Mouse (Mus musculus): ENCODE measurements around the gene Maats1. TPM values are rescaled to one million over a fixed set of nuclear protein-coding genes. Genes with fewer than 3 reads are reported as not detected.

Maats1 gene
- under 1 TPM in 1 of 2 experiments, not detected in 1; 0.27 TPM for total RNA-seq (2023)

DNA sequence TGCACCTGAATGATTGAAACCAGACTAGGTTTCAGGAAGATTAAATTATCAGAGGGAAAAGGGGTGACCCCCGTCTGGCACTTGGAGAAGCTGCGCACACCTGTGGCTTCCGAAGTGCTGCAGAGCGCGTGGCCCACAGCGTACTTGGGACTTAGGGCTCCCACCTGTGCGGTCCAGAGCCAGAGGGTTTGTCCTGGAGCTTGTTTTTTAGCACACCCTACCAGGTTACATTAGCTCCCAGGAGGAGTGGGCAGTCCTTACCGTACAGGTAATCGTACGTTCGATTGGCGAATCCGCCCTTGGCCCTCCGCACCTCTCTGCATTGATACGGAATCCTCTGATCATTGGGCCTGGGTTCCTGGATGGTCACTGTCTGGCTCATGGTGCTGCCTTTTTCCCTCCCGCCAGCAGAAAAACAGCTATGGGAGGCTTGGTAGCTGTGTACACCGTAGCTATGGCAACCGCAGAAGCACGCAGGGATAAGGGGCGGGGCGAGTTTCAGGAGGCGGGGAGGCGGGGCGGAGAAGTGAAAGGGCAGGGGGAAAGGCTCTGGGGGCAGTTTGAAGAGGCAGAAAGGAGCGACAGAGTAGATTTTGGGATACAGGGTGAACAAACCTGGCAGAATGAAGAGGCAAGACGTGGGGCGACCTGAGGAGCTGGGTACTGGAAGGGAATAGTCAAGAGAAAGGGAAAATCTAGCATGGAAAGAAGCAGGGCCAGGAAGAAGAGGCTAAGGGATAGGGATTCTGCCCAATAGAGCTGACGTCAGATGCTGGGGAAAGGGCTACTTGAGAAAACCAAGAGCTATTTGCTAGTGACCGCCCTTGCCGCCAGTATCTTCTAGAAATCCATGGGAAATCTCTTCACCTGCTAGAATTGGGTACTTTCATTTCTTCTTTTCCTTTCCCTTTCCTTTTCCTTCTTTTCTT, at the start of gene Maats1:
TSS of gene Maats1 (minus strand) at position 748 of the 929 bp plus-strand sequence.

DNA sequence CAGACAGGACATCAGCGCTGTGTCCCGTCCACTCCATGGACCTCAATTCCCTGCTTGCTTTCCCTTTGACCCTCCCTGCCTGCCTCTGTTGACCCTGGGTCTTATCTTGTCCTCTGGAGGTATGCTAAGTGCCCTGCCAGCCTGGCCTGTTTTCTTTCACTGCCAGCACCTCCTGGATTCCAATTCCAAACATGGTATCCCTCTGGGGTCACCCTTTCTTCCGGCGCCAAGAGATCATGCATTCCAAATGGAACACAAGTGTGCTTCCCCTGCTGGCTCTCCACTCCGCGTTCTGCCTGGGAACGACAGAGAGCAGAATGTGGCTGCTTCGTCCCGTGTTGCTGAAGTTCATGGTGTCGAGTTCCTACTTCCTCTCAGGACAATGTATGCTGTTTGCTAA, 20.0 kb upstream of the Maats1 start, which contains the start of gene Popdc2:
TSS of gene Popdc2 (plus strand) at position 277 of the 400 bp plus-strand sequence.

DNA sequence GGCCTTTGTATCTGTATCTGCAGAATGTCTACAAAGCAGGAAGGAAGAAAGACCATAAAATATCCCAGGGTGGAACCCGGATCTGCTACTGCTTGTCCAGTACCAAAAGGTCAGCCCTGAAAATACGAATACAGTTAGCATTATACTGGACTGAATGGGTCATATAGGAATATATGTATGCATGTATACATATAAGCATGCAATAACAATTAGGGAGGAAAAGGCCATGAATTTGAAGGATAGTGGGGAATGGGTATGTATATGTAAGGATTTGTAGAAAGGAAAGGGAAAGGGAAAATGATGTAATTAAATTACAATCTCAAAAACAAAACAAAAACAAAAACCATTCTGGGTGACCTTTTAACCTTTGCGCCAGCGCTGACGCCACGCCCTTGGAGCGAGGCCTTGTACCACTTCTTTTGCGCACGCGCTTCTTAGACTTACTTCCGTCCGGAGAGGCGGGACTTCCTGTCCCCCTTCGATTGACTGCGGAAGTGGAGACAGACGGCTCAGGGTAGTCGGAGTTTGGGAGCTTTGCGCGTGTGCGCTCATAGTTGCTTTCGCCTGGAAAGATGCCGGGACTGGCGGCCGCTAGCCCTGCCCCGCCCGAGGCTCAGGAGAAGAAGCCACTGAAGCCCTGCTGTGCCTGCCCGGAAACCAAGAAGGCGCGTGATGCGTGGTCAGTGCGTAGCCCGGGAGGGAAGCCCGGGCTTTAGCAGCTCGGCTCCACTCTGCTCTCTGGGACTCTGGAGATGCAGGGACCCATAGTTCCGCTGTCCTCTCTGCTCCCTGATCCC, 4.8 kb upstream of the Maats1 start, which contains the start of the genes Cox17 and Gm21987:
TSS of gene Cox17 (plus strand) at position 463 of the 797 bp plus-strand sequence.
TSS of gene Gm21987 (plus strand) at position 512 of the 797 bp plus-strand sequence.

DNA sequence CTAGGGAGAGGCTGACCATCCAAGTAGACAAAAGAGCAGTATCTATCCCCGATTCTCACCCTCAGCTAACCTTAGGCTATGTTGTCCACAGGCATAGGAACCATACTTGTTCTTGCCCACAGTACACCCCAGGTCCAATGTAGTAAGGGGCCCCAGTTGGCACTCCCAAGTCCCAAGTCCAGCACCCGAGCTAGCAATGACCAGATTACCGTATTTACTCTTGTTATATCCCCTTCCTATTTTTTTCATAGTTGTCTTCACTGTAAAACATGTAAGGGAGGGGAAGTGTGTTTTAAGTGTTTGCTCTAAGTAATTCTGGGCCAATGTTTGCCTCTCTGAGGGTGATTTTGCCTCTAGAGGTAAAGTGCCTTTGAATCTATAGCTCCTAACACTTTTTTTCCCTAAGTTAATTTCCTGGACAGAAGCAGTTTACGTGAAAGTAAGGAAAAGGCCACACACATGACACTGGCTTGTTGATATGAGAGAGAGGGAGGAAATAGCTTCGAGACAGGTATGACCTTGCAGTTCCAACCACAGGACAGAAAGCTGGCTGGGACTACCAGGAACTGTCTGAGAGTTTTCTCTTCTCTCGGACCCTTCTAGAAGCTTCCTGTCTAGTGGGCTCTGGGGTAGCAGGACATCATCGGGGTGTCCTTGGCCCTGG, 47.1 kb downstream of the Maats1 start, which contains the start of gene Nr1i2:
TSS of gene Nr1i2 (minus strand) at position 140 of the 664 bp plus-strand sequence.

Other genes with a start within 250 kb of the Maats1 start
- gene Nr1i2, start 47.3 kb downstream of the Maats1 start, total RNA-seq (2023) = not detected
- gene Cox17, start 4.8 kb upstream of the Maats1 start, total RNA-seq (2023) = 10 to 100 TPM; 77.5 to 79.5 TPM
- not detected for gene Gm21987, start 4.9 kb upstream of the Maats1 start, total RNA-seq (2023)
- 1 to 10 TPM in 1 of 2 experiments, under 1 TPM in 1; 0.22 to 1.1 TPM for gene Popdc2, start 20.1 kb upstream of the Maats1 start, total RNA-seq (2023)
- gene Pla1a, start 91.0 kb upstream of the Maats1 start, total RNA-seq (2023) = not detected
- gene Adprh, start 110.6 kb upstream of the Maats1 start, total RNA-seq (2023) = 10 to 100 TPM; 40.9 to 43.8 TPM
- 10 to 100 TPM; 26.6 to 28.0 TPM for gene Cd80, start 113.4 kb upstream of the Maats1 start, total RNA-seq (2023)
- gene Timmdc1, start 180.5 kb upstream of the Maats1 start, total RNA-seq (2023) = 10 to 100 TPM in 1 of 2 experiments, 1 to 10 TPM in 1; 9.3 to 11.1 TPM
- gene Poglut1, start 208.1 kb upstream of the Maats1 start, total RNA-seq (2023) = 1 to 10 TPM; 8.3 to 8.9 TPM
- 10 to 100 TPM; 38.1 to 46.8 TPM for gene Tmem39a, start 216.6 kb upstream of the Maats1 start, total RNA-seq (2023)

Measured in neutrophil, adult 59 days (primary cell).